Mouse (Mus musculus) heart, adult 11 months (tissue): ENCODE results near the gene Olfml3.

Experiments
- DNase-seq: peaks from one replicate; pipeline ENCODE4 v3.0.0; 2022

Olfml3 gene

DNA sequence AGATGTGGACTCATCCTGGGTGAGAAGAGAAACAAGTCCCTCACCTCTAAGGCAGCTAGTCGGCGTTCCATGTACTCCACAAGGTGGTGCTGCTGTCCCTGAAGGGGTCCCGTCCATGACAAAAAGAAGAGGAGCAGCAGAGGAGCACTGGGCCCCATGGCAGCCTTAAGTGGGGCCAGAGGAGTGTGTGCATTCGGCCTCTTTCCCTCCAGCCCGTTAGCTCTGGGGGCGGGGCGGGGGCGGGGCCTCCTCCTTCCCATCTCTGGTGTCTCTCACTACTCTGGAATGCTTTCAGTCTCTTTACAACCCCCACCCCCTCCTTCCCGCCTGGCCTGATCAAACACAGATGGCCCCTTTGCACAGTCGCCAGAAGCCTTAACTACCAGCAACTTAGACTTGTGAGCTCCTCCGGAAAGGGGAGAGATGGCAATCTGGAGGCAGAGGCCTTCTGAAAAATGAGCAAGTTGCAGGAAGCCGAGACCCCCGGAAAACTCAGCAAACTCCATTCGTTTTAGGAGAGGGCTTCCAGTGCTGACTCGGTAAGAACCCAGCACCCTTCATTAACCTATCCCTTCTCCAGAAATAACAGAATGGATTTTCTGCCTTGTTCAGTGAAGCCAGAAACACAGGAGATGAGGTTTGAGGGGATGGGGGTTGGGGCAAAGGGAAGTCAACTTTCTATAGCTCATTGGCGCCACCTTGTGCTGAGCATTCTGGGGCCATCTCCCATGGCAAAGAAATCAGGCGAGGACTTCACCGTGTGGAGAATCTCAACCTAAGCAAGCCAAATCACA lies at the start of gene Olfml3:
Gene Olfml3, minus strand, starts transcription at position 224 of the 794 bp plus-strand sequence.
- DNase-seq, result peak; percentile 98

DNA sequence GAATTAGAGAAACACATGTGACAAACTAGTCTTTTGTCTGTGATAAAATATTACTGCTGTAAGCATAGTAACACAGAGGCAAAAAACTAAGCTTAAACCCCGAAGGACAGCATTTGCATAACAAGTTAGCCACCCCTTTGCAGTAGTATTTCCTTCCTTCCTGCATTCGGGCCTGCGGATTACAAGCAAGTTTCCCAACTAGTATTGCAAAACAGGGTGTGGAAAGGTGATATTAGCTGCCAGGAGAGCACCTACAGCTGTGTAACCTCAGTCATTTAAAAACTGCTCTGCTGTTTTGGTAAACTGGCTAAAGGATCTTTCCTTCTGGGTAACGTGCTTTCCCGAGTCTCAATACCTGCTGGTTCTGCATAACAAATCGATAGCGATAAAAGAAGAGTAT lies 49.4 kb upstream of the Olfml3 start:
- peak; percentile 89 for DNase-seq

DNA sequence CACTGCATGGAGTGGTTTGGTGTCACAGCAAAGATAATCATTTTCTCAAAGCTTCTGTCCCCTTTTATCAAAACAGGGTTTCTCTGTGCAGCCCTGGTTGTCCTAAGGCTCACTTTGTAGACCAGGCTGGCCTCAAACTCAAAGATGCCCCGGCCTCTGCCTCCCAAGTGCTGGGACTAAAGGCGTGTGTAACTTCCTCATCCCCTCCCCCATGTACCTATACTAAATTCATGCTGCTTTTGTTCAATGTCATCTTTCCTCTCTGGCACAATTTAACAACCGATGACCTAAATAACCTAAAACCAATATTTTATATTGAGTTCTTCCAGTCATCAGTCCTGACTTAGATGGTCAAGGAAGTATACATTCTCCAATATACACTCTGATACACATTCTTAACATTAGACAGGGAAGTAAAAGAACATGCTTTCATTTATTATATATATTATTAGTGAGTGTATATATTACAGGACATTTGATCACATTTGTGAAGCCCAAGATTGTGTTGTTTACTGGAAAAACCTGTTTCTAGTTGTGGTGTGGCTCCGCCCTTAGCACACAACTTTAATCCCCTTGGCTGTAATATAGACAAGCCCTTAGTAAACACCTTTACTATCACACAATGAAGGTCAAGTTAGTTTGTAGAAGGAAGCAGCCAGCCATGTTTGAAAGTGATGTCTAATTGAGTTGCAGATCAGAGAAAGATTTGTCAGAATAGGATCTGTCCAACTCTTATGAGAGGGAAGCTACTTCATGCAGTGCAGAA lies 45.2 kb upstream of the Olfml3 start:
- peak; percentile 43 for DNase-seq

DNA sequence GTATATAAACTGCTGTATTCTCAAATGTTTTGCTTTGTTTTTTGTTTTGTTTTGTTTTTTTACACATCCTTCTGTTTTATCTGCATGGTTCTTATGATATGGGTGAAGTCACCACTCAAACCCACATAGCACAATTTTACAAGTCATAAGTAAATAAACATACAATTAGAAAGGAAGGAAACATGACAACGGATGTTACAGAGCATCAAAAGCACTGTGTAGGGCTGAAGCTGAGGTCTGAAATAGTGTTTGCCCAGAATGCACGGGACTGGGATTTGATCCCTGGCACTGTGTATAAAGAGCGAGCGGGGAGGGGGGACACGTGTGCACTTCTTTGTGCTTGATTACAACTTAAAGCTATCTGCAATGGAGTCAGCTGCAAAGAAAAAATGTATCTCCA lies 43.0 kb upstream of the Olfml3 start:
- DNase-seq, result peak; percentile 66

DNA sequence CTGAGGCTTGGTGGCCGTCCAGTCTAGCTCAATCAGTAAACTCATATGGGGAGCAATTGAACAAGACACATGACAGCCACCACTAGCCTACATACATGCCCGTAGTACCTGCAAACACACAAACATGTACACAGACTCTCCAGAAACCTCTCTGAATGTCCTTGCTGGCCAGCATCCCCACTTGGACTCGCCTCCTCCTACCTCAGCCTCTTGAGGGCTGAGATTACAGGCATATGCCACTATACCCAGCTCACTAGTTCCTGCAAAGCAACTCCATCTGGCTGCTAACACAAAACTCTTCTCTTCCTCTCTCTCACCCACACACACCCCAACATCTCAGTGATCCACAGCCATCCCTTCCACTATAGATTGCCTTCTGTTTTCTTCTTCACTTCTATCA lies 42.5 kb upstream of the Olfml3 start:
- DNase-seq, result peak; percentile 68

DNA sequence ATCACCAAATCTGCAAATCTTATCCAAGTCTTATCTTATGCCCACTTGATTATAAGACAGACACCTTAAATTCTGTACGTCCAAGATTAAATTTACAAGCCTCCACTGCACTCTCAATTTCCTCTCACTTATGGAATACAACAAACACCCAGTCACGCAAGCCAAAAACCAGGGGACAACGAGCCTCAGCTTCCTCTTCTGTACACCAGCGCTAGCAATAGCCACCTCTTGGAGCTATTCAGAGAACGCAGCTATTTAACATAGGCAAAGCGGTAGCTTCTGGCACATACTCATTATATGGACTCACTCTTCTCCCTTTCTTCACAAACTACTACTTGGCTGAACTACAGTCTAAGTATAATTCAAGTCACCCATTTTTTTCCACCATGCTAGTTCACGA lies 41.4 kb upstream of the Olfml3 start:
- DNase-seq, result peak; percentile 58

- DNase-seq, result peak; percentile 78
Observed at GRCm38 (mm10) chr3:103778660-103779059, 40.9 kb upstream of the Olfml3 start.

GRCm38 (mm10) chr3:103777940-103778339 lies 40.1 kb upstream of the Olfml3 start:
- peak; percentile 74 for DNase-seq

GRCm38 (mm10) chr3:103774009-103774408 lies 36.2 kb upstream of the Olfml3 start:
- peak; percentile 85 for DNase-seq

DNA sequence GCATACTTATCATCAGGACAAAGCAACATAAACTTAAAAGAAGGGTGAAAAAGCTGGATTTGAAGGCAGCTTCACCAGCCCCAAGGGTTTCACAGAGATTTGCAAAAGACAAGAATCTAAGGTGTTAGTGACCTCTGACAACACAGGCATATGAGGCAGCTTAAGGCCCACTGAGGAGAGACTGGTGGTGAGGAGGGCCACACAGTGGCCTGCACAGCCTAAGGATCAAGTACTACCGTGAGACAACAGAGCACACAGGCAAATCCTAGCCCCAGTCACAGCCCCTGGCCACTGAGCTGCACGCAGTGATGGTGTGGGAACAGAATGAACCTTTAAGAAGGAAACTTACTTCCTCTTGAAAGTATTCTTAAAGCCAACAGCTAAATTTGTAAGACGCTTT lies 35.7 kb upstream of the Olfml3 start:
- peak; percentile 81 for DNase-seq

DNA sequence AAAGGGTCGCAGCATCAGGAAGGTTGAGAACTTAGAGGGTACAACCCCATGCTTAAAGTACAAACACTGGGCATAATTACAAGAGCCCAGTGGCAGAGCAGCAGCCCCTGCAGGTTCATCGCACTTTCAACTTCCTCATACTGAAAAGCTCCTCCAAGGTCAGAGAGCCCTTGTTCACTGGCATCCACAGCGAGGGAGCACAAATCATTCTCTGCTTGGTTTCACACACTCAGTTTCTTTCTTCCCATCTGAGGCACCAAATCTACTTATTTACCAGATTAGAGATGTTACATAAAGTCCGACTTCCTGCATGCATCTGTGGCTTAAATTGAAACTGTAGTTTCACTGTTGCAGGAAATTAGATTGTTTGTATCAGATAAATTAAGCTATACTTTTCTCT lies 35.0 kb upstream of the Olfml3 start:
- DNase-seq, result peak; percentile 90

DNA sequence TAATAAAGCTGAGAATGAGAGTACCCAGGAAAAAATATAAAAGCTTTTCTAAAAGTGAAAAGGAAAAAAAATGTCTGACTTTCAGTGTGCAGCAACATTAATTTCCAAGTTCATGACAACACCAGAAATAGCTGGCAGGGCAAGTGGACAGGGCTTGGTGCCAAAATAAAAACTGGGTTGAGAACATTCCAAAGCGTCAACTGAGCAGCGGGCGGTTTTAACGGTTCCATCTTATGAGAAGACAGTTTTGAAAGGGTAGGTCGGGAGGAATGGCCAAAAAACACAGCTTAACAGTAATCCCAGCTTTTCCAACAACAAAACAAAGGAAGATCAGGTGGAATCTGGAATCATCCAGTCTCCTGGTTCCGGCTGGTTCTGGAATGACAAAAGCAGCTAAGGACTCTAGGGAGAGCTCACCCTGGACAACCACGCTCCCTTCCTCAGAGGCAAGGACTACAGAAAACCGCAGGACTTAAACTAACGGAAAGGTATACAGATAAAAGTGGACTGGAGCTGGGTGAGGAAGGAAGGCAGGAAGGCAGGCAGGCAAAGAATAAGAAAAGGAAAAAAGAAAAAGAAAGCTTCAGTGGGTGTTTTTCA lies 33.8 kb upstream of the Olfml3 start:
- peak; percentile 96 for DNase-seq

GRCm38 (mm10) chr3:103766789-103767188 lies 29.0 kb upstream of the Olfml3 start:
- DNase-seq, result peak; percentile 85

DNA sequence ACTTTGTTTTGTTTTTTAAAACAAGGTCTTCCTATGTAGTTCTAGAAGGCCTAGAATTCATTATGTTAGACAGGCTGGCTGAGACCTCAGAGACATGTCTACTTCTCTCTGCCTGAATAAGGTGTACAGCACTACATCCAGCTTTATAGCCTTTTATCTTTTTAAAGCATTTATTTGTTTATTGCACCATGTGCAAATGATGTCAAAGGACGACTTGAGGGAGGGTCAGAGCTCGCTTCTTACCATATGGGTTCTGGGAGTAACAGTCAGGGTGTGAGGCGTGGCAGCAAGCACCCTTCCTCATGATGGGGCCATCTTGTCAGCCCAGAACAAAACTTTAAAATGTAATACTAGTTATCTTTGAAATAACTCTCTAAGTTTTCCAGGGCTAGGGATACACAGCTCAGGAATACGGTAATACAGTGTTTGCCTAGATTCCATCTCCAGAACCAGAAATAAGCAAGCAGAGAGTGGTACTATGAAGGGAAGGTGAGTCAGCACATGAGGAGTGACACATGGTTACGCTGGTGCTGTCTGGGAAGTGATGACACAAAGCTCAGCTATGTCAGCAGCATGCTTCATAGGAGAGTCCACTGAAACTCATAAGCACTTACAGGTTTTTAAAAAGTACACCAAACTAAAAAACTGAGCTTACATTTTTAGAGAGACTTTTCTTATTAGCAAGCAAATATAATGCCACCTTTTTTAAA lies 21.6 kb upstream of the Olfml3 start:
- peak; percentile 46 for DNase-seq

DNA sequence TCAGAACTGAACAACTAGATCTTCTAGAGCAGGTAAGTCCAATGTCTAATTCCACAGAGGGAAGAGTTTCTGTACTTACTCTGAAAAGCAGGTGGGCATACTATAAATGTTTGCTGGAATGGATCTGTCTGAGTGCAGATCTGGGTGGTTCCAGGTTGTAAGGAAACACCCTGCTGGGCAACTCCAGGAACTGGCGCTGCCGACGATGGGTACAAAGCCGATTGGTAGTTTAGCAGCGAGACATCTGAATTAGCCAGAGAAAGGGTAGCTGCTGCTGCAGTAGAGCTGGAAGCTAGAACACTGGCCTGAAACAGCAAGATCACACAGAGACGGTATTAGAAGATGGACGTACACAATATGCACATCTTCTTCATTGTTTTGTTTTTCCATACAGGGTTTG lies 20.7 kb upstream of the Olfml3 start:
- no peak for DNase-seq

DNA sequence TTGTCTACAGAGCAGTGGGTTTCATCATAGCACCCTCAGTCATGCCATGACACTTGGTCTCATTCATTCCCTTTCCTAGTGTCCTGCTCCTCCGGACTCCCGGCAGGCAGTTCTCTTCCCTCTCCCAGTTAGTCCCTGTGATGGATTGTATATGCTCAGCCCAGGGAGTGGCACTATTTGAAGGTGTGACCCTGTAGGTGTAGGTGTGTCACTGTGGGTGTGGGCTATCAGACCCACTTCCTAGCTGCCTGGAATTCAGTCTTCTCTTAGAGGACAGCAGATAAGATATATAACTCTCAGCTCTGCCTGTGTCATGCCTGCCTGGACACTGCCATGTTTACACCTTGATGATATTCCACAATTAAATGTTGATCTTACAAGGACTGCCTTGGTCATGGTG lies 19.1 kb upstream of the Olfml3 start:
- DNase-seq, result no peak

GRCm38 (mm10) chr3:103755351-103755750 lies 17.6 kb upstream of the Olfml3 start:
- DNase-seq, result peak; percentile 37

DNA sequence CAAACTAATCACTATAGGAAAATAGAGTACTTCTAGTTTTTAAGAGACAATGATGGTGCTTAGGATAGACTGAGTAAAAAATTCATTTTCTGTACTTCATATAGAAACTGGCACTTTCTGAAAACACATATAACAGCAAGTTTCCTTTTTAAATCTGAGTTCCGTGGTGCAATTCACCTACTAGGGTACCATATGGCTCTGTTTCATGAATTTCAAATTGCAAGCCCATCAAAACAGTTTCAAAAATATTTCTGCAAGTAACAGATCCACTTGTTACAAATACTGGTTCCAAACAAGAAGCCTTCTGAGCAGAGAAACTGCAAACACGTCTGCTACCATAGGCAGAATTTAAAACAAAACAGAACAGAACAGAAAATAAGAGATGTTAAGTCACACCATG lies 13.8 kb upstream of the Olfml3 start:
- DNase-seq, result no peak

GRCm38 (mm10) chr3:103746711-103747110 lies 8.9 kb upstream of the Olfml3 start:
- peak; percentile 85 for DNase-seq

DNA sequence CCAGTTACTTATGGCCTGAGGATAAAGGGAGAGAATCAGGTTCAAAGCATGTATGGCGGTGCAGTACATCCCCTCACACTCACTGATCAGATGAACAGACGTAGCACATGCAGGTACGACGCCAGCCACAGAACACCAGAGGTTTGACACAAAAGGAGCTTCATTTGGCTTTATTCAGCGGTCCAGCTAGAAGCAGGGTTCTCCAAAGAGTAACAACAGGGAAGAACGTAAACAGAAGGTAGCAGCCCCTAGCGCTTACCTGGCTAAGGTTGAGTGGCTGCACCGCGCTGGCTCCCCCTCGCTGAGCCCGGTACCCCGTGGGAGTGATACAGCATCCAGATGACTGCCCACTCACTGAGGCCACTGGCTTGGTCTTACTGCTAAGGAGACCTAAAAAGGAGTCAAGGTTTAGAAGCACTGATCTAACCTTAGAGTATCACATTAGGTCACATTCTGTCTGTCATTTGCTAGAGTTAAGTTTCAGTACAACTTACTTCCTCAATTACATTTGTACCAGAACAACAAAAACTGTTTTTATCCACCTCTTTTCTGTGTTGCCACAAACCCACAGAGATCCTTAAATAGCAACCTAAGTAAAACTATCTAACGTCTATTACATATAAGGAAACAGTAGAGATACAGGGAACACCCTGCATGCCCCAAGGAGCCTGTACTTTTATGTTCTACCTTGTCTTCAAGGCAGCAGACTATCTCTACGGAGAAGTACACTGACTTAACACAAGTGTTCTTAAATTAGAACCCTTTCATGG lies 7.4 kb upstream of the Olfml3 start:
- peak; percentile 89 for DNase-seq

GRCm38 (mm10) chr3:103743208-103743607 lies 5.4 kb upstream of the Olfml3 start:
- peak; percentile 15 for DNase-seq

- peak; percentile 75 for DNase-seq
Observed at GRCm38 (mm10) chr3:103740342-103740741, 2.5 kb upstream of the Olfml3 start.
